Mouse (Mus musculus) liver, embryonic 12.5 days (tissue): Measurements from ENCODE around the gene Skida1. TPM values are rescaled to one million over a fixed set of nuclear protein-coding genes. Genes with fewer than 3 reads are reported as not detected.

Experiments
- ATAC-seq: fragments of 200-750 bp; cut with Nextera tagmentation; 2 replicates; pipeline ENCODE4 v1.8.0; 2017; ENCODE audit warnings: moderate number of reproducible peaks, mild to moderate bottlenecking, moderate library complexity
- H3K27ac ChIP-seq: fragments of 300-500 bp; sonication (generic); 2 replicates; pipeline ENCODE4 v1.5.1; 2016; ENCODE audit warnings: mild to moderate bottlenecking
- H3K27me3 ChIP-seq: fragments of 300-500 bp; sonication (generic); replicated peaks from 2 replicates; pipeline ENCODE4 v1.6.1; 2016; ENCODE audit warnings: mild to moderate bottlenecking, moderate library complexity
- H3K36me3 ChIP-seq: fragments of 300-500 bp; sonication (generic); 2 replicates; pipeline ENCODE4 v1.6.1; 2016; ENCODE audit warnings: mild to moderate bottlenecking, moderate library complexity
- H3K4me1 ChIP-seq: fragments of 300-500 bp; sonication (generic); 2 replicates; pipeline ENCODE4 v1.6.1; 2016
- H3K4me2 ChIP-seq: fragments of 300-500 bp; sonication (generic); 2 replicates; pipeline ENCODE4 v1.6.1; 2016; ENCODE audit warnings: mild to moderate bottlenecking, moderate library complexity
- H3K4me3 ChIP-seq: fragments of 300-500 bp; sonication (generic); 2 replicates; pipeline ENCODE4 v1.5.1; 2016; ENCODE audit warnings: mild to moderate bottlenecking, moderate library complexity
- H3K9ac ChIP-seq: fragments of 300-500 bp; sonication (generic); 2 replicates; pipeline ENCODE4 v1.6.1; 2016; ENCODE audit warnings: mild to moderate bottlenecking, moderate library complexity
- H3K9me3 ChIP-seq: fragments of 300-500 bp; sonication (generic); replicated peaks from 2 replicates; pipeline ENCODE4 v1.6.1; 2016; ENCODE audit warnings: mild to moderate bottlenecking, moderate library complexity
- WGBS: fragments of 180-500 bp; shearing (Covaris S2); methylation state at CpG from one replicate; pipeline ENCODE4 v1.1.7; 2016; ENCODE audit not compliant: insufficient replicate concordance; 5-methylcytosine and 5-hydroxymethylcytosine counted together
- polyA plus RNA-seq: library from polyadenylated mRNA; unstranded; fragments of >200 nt; fragmentation: Nextera tagmentation; extraction: Ambion mirVana; gene quantifications from 2 replicates; pipeline ENCODE4 v1.2.1, GENCODE M21; 2016

Skida1 gene
- polyA plus RNA-seq, 1 experiment from 2014 or later = 1.2 TPM

DNA sequence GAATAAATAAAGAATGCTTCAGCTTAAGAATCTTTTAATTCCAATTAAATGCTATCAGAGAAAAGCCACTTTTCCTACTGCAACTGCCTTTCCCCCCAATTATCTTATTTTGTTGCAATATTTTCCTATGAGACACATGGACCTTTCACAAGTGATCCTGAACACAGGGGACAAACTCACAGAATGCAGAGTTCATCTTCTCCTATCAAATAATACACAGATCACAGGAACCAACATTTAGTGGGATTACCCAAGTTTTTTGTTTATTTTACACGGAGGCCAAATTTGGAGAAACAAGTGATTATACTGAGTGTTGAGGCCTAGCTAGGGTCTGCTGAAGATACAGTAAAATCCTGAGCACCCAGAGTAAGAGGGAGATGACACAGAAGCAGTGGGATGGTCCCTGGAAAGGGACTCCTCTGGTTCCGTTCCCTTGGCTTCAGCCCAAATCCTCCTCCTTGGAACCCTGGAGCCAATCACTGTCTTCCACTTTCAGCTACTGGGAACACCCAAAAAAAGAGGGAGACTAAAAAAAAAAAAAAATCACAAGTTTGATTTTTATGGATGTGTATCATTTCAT is 5.2 kb upstream of the Skida1 start:
- Histone ChIP-seq H3K27ac (0 out of 2 replicates have a peak overlapping the region, but pooled peaks have one; percentile 25), H3K4me3 (no peak overlapping the region), H3K9me3 (no peaks in the 10 kb centered on the region), H3K4me1 (peaks cover 47% of the 10 kb centered on the region), H3K9ac (no peak overlapping the region), H3K4me2 (no peak overlapping the region), H3K36me3 (no peaks in the 10 kb centered on the region), H3K27me3 (peaks cover 34% of the 10 kb centered on the region)
- 62% methylated on average over 2 of the region's 2 CpGs for WGBS
- no peak for ATAC-seq

DNA sequence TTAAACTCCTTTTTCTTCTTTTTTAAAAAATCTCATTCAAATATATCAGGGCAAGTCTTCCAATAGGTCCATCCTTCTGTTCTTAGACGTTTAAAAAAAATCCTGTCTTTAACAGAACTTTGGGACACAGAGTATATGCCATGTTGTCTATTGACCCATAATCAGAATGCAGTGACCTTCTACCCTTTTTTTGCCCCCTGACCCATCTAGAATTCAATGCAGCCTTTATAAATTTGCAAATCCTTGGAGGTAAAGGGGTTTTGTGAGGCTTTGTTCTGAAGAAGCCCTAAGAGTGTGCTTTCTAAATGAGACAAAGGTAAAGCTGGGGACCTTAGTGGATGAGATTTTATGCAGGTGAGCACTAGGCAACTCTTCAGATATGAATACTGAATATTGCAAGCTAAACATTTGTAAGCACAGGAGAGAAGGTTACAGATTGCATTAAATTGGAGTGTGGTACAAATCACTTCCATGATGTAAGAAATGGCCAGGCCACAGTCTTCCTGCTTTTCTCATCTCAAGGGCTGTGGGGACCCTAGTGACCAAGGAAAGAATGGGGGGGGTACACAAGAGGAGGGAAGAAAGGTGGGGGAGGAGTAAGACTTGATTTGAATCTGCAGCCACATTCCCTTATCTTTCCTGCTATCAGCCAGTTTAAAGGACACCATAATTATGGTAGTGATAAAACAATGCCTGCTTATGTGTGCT is 4.5 kb upstream of the Skida1 start:
- Histone ChIP-seq H3K27me3 (peaks cover 40% of the 10 kb centered on the region), H3K4me2 (no peak overlapping the region), H3K4me1 (peaks cover 47% of the 10 kb centered on the region), H3K4me3 (no peak overlapping the region), H3K9me3 (no peaks in the 10 kb centered on the region), H3K27ac (no peak overlapping the region), H3K9ac (no peak overlapping the region), H3K36me3 (no peaks in the 10 kb centered on the region)
- WGBS = 58% methylated on average over 1 of the region's 1 CpGs
- ATAC-seq = no peak

DNA sequence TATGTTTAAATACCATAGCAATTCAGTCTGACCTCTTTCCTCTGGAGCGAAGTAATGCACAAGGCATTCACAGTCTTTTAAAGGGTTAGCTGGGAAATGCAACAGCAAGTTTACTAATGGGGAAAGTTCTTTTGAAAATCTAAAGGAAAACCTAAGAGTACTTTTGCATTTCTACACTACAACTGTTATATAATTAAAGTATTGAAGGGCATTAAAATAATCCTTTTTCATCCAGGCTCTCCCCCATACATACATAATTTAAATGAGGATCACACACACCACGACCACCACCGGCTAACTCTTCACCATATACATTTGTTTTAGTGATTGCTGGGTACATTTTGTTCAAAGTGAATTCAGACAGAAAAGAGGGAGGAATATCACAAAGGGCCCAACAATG is 3.7 kb upstream of the Skida1 start:
- Histone ChIP-seq H3K27me3 (peaks cover 48% of the 10 kb centered on the region), H3K4me2 (no peak overlapping the region), H3K36me3 (no peaks in the 10 kb centered on the region), H3K4me3 (no peak overlapping the region), H3K9ac (no peak overlapping the region), H3K27ac (no peak overlapping the region), H3K9me3 (no peaks in the 10 kb centered on the region), H3K4me1 (peaks cover 44% of the 10 kb centered on the region)
- 66% methylated on average over 3 of the region's 3 CpGs for WGBS
- no peak for ATAC-seq

DNA sequence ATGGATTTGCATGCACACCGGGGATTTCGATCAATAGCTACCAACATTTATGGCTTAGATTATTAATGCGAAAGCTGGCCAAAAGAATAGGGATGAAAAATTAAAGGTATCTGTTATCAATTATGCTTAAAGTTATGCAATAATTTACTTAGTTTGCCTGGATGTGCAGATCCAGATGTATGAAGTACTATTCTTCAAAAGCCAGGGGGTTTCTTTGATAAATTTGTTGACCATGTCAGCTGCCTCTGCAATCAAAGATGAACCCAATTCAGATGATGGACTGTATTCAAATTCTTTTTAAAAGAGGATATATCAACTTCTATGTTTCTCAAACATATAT is 3.0 kb upstream of the Skida1 start:
- H3K27me3 ChIP-seq = peaks cover 56% of the 10 kb centered on the region
- H3K4me2 ChIP-seq = no peak overlapping the region
- no peaks in the 10 kb centered on the region for H3K9me3 ChIP-seq
- H3K27ac ChIP-seq = no peak overlapping the region
- WGBS = 77% methylated on average over 3 of the region's 3 CpGs
- H3K4me1 ChIP-seq = peaks cover 50% of the 10 kb centered on the region
- no peak overlapping the region for H3K4me3 ChIP-seq
- no peak for ATAC-seq
- no peak overlapping the region for H3K9ac ChIP-seq
- no peaks in the 10 kb centered on the region for H3K36me3 ChIP-seq

DNA sequence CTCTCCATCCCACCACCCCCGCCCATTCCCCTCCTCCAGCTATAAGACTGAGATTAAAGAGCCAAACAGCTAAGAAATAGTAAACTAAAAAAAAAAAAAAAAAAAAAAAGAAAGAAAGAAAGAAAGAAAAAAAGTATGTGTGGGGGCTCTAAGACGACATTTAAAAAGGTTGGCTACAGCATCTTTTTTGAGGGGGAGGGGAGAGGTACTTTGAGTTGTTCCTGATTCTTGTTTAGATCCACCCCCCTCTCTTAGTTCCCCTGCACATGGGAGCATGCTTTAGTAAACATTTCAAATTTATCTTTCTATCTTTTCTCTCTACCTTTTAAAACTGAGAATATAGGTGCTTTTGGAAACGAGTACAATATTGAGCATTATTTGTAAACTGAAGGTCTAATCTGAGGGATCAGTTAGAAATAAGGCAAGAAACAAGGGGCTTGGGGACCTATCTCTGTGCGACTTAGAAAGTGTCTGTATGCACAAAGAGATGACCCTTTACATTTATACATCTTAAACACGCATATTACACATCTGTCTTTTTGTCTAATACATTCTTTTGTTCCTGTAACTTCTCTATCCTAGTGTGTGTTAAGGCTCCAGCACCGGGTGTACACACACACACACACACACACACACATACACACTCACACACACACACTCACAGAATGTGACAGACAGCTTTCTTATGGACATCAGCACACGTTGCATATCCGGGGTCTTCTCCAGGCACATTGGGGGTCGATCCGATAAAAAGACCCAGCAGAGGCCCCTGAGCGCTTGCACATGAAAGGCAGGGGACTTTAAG is 2.4 kb upstream of the Skida1 start:
- H3K4me3 ChIP-seq = no peak overlapping the region
- H3K36me3 ChIP-seq = no peaks in the 10 kb centered on the region
- no peak for ATAC-seq
- H3K27ac ChIP-seq = no peak overlapping the region
- H3K4me1 ChIP-seq = peaks cover 55% of the 10 kb centered on the region
- WGBS = 45% methylated on average over 11 of the region's 11 CpGs
- peak overlapping the region; percentile 99 for H3K4me2 ChIP-seq
- no peak overlapping the region for H3K9ac ChIP-seq
- peaks cover 62% of the 10 kb centered on the region for H3K27me3 ChIP-seq
- no peaks in the 10 kb centered on the region for H3K9me3 ChIP-seq

DNA sequence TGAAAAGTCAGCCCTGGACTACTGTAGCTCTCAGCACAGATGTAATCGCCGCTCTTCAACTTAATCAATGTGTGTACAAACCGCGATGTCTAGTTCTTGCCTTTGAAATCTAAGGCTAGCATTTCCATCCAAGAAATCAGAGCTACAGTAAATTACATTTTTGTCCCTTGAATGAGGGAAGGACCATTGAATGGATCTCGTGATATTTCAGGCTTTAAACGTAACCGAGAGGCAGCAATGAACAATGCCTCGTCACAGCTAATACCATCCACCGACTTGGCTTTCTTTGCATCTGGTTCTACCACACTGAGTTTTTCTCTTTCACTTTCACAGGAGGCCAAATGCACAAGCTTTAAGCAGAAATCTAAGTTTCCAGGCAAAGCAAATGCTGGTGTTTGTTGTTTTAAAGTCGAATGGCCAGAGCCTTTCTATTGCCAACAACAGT is 1.7 kb upstream of the Skida1 start:
- H3K4me3 ChIP-seq = peak overlapping the region; percentile 19; the same call in 1 of the 2 replicates
- no peaks in the 10 kb centered on the region for H3K36me3 ChIP-seq
- H3K27ac ChIP-seq = no peak overlapping the region; the same call in 1 of the 2 replicates
- H3K27me3 ChIP-seq = peaks cover 68% of the 10 kb centered on the region
- H3K9me3 ChIP-seq = no peaks in the 10 kb centered on the region
- 19% methylated on average over 10 of the region's 10 CpGs for WGBS
- ATAC-seq = no peak
- H3K9ac ChIP-seq = no peak overlapping the region
- peaks cover 56% of the 10 kb centered on the region for H3K4me1 ChIP-seq
- peak overlapping the region; percentile 99 for H3K4me2 ChIP-seq

DNA sequence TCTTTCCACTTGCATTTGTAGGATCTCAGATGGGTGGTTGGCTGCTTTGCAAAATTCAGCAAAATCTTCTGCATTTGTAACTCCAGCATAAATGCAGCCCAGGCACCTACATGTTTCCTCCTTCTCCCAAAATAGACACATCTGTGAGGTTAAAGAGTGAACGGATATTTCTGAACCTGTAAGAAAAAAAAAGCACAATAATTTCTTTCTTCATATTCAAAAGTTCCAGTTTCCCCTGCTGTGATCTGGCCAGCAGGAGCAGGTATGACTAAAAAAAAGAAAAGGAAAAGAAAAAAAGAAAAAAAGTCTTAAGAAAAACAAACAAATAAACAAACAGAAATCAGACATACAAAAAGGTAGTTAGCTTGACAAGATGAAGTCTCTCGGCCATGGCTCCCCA is 1.2 kb upstream of the Skida1 start:
- Histone ChIP-seq H3K27ac (0 out of 2 replicates have a peak overlapping the region, but pooled peaks have one; percentile 60), H3K4me1 (peaks cover 51% of the 10 kb centered on the region), H3K9me3 (no peaks in the 10 kb centered on the region), H3K27me3 (peaks cover 74% of the 10 kb centered on the region), H3K4me2 (peak overlapping the region; percentile 99), H3K9ac (no peak overlapping the region), H3K4me3 (no peak overlapping the region), H3K36me3 (no peaks in the 10 kb centered on the region)
- WGBS = 15% methylated on average over 2 of the region's 2 CpGs
- no peak for ATAC-seq

DNA sequence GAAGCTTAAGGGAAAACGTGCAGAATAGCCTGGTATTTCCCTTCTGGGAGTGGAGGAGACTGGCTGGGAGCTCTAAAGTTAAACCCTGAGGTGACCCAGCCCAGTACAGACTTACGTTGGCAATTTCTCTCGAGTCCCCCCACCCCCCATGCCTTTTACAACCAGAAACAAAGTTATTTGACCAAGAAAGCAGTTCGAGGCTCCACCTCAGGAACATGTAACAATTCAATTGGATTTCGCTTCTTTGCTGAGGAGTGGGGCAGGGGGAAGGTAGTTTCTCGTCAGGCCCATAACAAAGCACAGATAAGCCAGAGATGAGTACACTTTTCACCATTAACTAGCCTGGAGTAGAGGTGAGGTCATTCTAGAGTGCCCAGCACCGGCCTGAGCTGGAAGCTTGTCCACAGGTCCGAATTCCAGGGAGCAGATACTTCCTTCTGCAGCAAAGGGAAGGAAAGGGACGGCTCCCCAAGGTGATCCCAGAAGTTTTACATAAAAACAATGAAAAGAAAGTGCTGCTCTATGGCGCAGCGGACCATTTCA is 499 bp upstream of the Skida1 start:
- ATAC-seq = no peak
- Histone ChIP-seq H3K4me1 (peaks cover 46% of the 10 kb centered on the region), H3K27ac (peak overlapping the region; percentile 60; the same call in 1 of the 2 replicates), H3K9ac (peak overlapping the region; percentile 46), H3K4me3 (peak overlapping the region; percentile 79), H3K9me3 (no peaks in the 10 kb centered on the region), H3K27me3 (peaks cover 80% of the 10 kb centered on the region), H3K36me3 (no peaks in the 10 kb centered on the region), H3K4me2 (peak overlapping the region; percentile 99)
- WGBS = 15% methylated on average over 11 of the region's 11 CpGs

DNA sequence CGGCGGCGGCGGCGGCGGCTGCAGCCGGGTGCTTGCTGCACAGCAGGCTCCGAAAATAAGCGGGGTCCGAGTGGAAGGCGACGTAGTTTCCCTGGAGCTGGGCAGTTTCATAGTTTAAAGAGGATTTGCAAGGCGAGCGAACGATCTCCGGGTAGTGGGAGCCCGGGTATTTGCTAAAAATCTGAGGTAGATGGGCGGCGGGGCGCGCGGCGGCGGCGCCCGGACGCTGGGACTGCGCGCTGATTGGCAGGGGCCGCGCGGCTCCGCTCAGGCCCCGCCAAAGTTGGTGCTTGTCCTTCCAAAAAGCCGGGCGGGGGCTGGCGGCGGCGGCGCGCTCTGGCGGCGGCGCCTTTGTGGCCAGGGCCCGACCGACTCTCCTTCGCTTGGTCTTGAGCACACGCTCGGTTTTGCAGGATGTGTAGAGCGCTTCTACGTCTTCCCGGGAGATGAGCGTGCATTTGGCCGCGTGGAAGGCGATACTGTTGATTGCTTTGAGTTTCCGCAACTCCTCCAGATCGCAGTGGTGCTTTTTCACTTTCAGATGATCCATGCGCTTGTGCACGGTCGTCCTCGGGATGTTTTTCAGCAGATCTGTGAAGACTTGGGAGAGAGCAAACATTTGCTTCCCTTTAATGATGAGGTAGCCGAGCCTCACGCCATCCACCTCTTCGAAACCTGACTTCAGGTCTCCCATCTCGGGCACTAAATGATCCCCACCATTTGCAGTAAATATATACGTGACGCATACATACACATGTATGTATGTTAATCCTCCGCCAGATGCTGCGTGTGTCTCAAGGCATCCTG is 1.0 kb downstream of the Skida1 start:
- Histone ChIP-seq H3K4me2 (peak overlapping the region; percentile 99), H3K4me3 (peak overlapping the region; percentile 79)

DNA sequence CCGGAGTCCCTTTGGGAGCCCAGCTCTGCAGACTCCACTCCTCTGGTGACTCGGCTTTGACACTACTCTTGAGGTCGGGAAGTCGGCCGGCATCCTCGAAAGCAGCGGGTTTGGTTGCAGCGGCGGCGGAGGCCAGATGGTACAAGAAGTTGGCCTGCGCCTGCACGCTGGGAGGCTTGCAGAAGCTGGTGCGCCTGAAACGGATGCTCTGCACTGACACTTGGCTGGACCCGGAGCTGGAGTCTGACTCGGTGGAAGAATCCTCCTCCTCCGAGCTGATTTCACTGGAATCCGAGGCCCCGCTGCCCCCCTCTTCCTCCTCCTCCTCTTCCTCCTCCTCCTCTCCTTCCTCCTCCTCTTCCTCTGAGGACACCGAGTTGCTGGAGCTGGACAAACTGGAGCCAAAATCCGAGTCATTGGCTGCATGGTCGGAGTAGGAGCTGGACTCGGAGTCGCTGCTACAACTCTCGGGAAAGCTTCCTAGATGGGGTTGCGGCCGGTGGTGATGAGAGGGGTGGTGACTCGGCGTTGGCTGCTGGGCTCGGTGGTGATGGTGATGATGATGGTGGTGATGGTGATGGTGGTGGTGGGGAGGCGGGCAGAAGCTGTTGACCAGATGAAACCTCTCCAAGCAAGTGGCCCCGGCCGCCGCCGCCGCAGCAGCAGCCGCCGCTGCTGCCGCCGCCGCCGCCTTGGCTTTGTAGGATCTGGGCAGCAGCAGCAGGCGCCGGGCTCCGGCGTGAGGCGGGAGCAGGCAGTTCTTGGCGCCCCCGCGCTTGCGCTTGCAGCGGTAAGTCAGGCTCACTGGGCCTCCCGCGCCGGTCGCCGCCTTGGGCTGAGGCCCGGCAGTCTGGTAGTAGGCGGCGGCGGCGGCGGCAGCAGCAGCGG is 1.8 kb downstream of the Skida1 start:
- peak; percentile 78 for ATAC-seq
- peak overlapping the region; percentile 99 for H3K4me2 ChIP-seq
- H3K27ac ChIP-seq = peak overlapping the region; percentile 85
- peak overlapping the region; percentile 79 for H3K4me3 ChIP-seq
- H3K36me3 ChIP-seq = no peaks in the 10 kb centered on the region
- no peaks in the 10 kb centered on the region for H3K9me3 ChIP-seq
- peaks cover 76% of the 10 kb centered on the region for H3K27me3 ChIP-seq
- H3K4me1 ChIP-seq = peaks cover 45% of the 10 kb centered on the region
- WGBS = under 1% methylated on average over 58 of the region's 64 CpGs
- H3K9ac ChIP-seq = peak overlapping the region; percentile 82

More for the DNA sequence above, 1.0 kb downstream of the Skida1 start:
- Histone ChIP-seq H3K9me3 (no peaks in the 10 kb centered on the region), H3K9ac (peak overlapping the region; percentile 82), H3K27me3 (peaks cover 76% of the 10 kb centered on the region), H3K27ac (peak overlapping the region; percentile 85), H3K4me1 (peaks cover 45% of the 10 kb centered on the region), H3K36me3 (no peaks in the 10 kb centered on the region)
- peak; percentile 88 for ATAC-seq
- under 1% methylated on average over 70 of the region's 70 CpGs for WGBS
